Mouse (Mus musculus): Measurements from ENCODE around the gene Fnbp1.

Fnbp1 gene

DNA sequence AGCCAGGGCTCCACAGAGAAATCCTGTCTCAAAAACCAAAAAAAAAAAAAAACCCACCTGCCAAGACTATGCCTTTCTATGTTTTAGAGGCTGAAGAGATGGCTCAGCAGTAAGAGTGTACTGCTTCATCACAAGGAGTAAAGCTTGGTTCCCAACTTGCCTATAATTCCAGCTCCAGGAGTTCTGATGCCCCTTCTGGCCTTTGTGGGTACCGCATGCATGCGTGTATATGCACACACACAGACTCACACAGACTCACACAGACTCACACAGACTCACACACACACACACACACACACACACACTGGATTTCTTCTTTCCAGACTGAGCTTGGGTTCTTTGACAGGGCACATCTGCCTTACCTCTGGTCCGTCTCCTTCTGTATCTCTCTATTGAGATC, 101.8 kb downstream of the Fnbp1 start:
- no peak for DNase-seq (ENCODE audit: inconsistent age in 2 of 2, low spot score in 1 of 2)

DNA sequence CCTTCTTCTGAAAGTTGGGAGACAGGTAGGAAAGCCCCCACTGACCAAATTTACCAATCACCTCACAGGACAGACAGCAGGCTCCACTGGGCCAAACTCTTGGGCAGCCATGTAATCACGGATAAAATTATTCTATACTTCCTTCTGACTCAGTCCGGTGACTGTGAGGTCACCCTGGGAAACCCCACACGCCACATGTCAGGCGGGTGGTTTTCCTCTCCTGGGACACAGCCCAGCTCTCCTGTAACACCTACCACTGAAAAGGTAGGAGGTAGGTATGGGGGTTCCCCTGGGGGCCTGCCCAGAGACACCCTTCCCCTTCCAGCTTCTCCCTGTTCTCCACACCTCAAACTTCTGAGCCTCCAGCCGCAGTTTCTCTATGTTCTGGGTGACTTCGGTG, 105.0 kb downstream of the Fnbp1 start:
- DNase-seq (ENCODE audit: inconsistent age in 2 of 2, low spot score in 1 of 2): no peak

DNA sequence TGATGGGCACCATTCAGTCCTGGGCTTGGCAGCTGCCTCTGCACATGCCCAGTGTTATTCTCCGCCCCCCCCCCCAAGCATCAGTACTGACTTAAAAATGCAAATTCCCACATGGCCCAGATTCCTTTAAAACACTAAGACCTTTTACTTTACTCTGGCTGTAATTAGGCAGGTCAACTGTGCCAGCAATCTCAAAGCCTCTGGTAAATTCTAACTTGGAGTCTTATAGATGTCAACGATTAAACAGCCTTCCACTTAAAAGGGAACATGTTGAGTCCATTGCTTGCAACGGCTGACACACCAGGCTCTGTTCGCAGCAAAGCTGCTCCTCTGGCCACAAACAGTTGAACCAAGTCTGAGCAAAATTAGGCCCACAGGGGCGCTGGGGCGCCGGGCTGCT, 109.8 kb downstream of the Fnbp1 start:
- no peak for DNase-seq (ENCODE audit: inconsistent age in 2 of 2, low spot score in 1 of 2)

DNA sequence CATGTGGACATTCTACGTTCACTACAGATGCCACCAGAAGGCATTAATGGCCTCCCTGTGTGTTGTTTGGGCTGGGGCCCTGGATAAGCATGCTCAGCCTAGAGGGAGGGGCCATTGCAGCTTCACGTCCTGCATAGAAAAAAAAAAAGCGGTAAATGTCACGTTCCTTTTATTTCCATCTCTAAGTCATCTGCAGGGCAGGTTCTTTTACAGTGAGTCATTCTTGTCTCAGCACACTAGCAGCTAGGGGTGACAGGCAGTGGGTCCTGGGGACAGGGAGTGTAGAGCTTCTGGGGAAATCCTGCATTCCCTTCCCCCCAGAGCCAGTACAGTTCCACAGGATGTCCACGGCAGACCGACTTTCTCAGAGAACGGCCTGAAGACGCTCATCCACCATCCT, 115.2 kb downstream of the Fnbp1 start:
- DNase-seq (ENCODE audit: inconsistent age in 2 of 2, low spot score in 1 of 2): peak; percentile 63 to 75

DNA sequence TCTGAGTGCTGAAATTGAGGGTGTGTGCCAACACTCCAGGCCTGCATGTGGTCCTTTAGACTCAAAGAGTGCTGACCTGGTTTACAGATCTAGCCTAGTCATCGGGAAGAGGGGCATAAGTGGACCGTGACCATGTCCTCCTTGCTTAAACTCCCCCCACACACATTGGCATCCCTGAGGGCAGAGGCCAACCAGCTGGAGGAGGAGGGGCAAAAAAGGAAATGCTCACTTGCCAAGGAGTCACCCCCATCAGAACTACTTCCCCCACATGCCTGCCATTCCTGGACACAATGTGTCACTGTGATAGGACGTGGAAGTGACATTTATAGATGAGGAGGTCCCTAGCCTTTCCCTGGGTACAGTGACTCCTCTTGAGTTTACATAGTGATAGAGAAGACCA, 116.3 kb downstream of the Fnbp1 start:
- peak in 1 of 2 experiments; percentile 52 for DNase-seq (ENCODE audit: inconsistent age in 2 of 2, low spot score in 1 of 2)

DNA sequence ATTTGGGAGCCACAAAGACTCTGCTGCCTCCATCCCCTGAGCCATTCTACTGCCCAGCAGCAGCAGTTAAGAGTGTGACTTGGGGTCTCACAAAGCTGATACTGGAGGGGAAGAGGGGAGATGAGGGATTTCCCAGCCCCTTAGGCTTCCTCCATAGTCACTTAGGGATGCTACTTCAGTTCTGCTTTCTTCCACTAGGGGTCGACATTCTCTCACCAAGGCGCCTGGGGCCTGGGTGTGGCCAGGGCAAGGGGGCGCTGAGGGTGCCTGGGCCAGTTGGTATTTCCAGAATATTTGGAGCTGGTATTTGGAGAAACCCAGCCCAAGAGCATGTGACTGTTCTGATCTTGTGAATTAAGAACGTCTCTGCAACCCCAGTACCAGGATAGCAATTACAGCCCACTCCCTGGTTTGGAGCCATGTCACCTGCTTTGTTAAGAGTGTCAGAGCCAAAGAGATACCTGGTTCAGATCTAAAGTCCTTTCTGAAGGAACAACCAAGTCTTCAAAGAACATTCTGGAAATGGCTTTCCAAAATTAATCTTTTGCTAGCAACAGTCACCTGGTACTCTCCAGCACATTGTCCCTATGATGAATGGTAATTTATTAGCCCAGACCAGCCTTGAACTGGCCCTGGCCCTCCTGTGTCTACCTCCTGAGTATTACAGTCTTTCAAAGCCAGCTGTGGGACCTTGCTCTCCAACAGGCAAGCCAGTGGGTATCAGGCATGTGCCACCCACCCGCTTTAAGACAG, 117.0 kb downstream of the Fnbp1 start:
- DNase-seq (ENCODE audit: inconsistent age in 2 of 2, low spot score in 1 of 2): peak; percentile 57 to 92

DNA sequence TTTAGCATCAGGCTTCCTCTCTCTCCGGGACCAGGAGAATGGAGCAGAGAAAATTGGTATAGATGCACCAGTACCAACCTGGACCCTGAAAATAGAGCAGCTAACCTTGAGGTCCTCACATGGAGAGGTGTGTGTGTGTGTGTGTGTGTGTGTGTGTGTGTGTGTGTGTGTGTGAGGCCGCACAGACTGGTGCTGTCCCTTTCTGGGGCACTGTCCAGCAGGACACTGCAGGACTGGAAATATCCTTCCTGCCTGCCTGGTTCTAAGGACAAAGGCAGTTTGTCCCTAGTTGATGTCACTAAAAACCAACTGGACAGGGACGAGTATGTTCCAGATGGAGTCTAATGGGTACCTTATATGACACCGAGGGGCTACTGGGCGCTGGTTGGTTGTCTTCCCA, 117.9 kb downstream of the Fnbp1 start:
- no peak for DNase-seq (ENCODE audit: inconsistent age in 2 of 2, low spot score in 1 of 2)

DNA sequence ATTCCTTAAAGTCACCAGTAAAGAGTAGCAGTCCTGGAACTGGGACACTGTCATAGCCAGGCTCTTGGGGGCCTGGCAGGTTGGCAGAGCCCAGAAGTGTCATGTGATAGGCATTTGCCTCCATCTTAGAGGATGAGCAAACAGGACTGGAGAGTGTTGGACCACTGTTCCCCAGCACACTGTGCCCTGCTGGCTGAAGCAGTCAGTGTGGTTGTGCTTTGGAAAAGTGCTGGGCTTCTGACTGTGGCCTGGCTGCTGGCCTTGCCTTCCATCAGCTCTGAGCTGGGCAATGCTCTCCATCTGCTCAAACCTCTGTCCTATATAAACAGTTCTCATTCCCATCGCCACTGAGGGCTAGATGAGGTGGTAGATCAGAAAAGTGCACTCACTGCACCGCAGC, 121.6 kb downstream of the Fnbp1 start:
- no peak for DNase-seq (ENCODE audit: inconsistent age in 2 of 2, low spot score in 1 of 2)

DNA sequence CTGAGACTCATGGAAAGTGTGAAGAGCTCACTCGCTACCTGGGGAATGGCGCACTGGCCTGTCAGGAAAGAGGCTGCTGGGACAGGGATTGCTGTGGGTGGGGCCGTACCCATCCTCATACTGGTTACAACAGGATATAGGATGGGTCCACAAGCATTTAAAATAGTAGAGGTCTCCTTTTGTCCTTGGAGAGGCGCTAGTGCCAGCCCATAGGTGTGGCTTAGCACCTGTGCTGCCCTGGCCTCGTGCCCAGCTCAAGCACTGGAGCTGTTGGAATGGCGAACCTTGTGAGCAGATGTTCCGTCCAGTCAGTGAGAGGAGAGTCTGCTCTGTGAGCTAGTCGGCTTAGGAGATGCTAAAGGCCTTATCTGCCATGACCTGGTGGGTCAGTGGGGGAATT, 122.8 kb downstream of the Fnbp1 start:
- DNase-seq (ENCODE audit: inconsistent age in 2 of 2, low spot score in 1 of 2): no peak

DNA sequence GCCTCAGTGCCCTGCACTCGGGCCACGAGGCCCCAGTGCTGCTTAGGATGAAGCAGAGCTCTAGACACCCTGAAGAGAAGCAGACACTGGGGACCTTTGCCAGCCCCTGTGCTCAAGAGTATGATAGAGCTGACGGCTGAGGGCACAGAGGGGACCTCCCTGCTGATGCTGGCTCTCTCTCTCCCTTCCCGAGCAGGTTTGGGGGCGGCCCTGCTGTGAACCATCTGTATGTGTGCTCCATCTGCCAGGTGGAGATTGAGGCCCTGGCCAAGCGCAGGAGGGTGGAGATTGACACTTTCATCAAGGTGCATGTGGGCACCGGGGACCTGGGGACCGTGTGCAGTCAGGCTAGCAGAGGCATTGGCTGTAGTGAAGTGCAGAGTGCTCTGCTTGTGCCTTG, 123.3 kb downstream of the Fnbp1 start:
- no peak for DNase-seq (ENCODE audit: inconsistent age in 2 of 2, low spot score in 1 of 2)

DNA sequence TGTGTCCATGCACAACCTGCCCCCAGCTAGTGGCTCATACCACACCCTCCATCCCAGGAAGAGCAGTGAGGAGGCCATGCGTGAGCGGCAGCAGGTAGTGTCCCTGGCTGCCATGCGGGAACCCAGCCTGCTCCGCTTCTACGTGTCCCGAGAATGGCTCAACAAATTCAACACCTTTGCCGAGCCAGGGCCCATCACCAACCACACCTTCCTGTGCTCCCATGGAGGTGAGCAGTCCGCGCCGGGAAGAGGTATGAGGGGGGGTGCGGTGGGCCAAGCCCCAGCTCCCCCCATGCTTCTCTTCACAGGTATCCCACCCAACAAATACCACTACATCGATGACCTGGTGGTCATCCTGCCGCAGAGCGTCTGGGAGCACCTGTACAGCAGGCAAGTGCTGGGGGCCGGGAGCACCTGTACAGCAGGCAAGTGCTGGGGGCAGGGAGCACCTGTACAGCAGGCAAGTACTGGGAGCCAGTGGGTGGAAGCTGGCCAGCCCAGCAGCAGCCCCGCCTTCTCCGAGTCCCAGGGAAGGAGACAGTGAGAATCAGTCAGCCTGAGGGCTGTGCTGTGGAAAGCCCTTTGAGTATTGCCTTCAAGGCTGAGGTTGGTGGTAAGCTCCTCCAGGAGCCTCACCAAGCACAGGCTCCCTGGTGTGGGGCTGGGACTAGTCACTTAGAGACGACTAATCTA, 124.0 kb downstream of the Fnbp1 start:
- DNase-seq (ENCODE audit: inconsistent age in 2 of 2, low spot score in 1 of 2): no peak

DNA sequence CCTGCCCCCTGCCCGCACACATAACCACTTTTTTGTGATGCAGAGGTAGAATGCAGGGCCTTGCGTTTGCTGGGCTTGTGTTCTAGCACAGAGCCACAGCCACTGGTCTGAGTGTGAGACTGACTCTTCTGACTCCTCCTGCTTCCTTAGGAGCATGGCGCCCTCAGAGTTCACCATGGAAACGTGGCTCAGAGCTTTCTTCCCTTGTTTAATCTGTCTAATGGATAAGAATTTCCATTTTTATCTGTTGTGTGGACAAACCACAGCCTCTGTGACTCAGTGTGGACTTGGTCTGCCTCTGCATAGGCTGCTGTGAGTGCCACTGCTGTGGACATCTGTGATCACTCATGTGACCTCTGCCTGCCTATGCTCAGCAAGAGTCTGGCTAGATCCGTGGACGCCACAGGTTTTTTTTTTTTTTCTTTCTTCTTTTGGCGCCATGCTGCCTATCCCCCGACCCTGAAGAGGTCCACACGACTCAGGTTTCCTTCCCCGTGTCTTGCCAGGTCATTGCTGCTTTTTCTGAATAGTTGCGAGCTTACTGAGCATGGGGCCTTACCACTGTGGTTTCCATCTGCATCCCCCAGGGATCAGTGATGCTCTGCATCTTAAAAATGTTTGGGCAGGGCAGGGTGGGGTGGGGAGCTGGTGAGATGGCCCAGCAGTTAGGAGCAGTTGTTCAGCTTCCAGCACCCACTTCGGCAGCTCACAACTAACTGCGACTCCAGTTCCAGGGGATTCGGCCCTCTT, 128.3 kb downstream of the Fnbp1 start:
- DNase-seq (ENCODE audit: inconsistent age in 2 of 2, low spot score in 1 of 2): no peak

DNA sequence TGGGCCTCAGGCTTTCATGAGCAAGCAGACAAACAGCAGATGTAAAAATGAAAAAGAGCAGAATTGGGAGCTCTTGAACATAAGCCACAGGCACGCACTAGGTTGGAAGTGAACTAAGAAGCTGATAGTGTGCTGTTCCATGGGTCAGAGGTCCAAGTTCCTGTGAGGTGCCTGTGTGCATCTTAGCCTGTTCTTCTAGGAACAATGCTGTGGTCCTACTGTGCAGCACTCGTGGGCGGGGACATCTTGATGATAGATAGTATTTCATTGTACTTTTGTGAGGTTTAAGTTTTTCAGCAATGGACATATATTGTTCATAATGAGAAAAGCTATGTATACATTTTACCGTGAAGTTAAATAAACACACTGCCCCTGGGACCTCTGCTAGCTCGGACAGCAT, 134.6 kb downstream of the Fnbp1 start:
- no peak for DNase-seq (ENCODE audit: inconsistent age in 2 of 2, low spot score in 1 of 2)

DNA sequence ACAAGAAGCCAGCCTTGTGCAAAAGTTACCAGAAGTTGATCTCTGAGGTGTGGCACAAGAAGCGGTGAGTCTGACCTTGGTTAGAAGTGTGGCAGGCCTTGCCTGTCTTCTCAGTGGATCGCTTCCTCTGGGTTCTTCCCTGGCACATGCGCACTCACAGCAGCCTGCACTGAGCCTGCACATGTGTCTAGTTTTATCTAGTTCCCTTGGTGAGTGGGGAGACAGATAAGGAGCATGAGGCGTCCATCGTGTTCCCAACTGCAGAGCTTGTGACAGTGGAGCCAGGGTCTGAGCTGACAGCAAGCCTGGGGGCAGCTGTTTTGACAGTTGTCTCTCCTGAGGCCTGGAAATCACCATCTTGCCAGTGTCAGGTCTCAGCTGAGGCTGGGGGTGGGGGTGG, 135.4 kb downstream of the Fnbp1 start:
- DNase-seq (ENCODE audit: inconsistent age in 2 of 2, low spot score in 1 of 2): peak in 1 of 2 experiments; percentile 75

DNA sequence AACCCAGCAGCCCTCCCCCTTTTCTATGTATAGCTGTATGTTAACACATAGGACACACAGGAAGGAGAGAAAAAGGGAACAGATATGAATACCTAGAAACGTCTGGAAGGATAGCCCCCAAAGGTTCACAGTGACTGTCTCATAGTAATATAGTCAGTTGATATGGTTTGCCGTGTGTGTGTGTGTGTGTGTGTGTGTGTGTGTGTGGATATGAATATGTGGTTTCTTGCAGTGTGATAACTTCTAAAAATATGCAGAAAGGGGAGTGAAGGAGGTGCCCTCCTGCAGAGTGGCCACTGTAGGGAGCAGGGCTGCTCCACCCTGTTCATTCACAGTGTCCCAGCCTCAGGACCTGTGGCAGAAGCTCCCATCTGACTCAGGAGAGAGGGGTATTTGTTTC, 136.4 kb downstream of the Fnbp1 start:
- no peak for DNase-seq (ENCODE audit: inconsistent age in 2 of 2, low spot score in 1 of 2)

DNA sequence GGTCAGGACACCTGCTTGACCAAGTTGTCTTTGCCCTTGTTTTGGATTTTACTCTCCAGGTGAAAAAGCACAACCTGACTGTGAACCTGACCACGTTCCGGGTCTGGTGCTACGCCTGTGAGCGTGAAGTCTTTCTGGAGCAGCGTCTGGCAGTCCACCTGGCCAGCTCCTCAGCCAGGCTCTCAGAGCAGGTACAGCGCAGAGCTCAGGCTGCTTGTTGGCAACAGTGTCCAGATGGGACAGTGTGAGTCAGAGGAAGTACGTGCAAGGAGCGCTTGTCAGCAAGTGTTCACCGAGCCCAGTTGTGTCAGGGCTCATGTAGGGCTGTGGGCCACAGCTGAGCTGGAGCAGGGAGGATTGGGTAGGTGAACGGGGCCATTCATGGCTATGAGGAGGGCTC, 139.0 kb downstream of the Fnbp1 start:
- no peak for DNase-seq (ENCODE audit: inconsistent age in 2 of 2, low spot score in 1 of 2)

DNA sequence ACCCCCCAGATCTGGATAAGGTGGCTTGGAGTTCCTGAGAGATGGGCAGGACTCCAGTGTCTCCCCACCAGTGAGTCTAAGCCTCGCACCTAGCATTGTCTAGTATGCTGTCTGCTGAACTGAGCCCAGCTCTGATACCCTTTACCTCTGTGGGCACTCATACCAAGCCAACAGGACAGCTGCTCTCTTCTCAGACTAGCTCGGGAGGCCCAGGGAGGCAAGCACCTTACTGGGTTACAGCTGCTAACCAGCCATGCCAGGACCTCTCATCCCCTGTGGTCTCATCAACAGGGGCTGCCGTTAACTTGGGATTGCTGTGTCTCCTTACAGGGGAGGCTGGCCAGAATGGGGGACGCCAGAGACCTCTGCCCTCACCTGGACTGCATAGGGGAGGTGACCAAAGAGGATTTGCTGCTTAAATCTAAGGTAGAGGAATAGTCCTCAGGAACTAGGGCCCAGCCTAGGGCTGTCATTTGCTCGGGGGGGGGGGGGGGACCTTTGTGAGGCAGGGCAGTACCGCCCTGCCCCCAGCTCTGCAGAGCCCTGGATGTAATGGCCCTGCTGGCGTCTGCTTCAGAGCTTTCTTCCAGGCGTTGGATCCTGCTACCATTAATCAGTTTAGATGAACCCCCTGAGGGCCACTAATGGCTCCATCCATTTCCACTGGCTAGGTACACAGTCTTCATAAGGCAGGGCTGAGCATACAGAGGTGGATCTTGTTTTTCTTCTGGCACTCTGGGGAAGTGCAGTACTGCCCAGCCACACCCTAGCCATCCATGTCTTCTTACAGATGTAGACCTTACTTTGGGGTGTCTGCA, 143.2 kb downstream of the Fnbp1 start:
- DNase-seq (ENCODE audit: inconsistent age in 2 of 2, low spot score in 1 of 2): no peak

DNA sequence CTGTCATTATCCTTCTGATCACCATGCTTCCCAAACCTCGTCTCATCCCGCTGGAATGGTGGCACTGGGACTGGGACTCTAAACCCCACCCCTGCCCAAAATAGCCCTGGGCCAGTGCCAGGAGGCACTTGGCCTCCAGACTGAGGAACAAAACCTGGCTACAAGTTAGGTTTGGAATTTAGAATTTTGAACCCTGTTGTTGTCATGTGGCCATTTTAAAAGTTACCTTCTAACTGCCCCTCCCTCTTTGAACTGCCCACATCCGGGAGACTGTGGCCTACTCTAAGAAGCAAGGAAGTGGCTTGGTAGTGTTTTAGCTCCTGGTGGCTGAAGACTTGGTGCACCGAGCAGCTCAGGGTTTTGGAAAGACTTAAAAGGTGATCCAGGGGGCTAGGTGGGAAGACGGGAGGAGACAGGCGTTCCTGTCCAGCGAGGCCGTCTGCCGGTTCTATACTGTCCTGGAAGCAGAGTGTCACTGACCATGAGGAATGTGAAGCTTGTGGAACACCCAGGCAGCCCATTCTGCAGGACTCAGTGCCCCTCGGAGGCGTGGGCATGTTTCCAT, 146.3 kb downstream of the Fnbp1 start:
- DNase-seq (ENCODE audit: inconsistent age in 2 of 2, low spot score in 1 of 2): peak; percentile 39 to 69

DNA sequence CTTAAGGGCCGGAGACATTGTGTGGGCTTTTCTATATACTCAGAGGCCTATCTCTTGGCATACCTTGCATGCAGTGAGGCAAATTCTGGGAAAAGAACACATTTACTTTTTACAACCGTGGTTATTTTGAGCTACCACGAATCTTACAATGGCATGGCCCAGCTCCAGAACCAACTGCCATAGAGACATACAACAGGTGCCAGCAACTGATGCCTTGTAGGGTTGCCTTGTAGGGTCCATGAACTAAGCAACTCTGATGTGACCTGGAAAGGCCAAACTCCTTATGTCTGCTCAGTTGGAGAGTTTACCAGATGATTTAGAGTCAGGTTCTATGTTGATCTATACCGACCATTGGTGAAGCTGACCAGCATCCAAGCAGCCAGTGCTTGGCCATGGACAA, 147.0 kb downstream of the Fnbp1 start:
- no peak for DNase-seq (ENCODE audit: inconsistent age in 2 of 2, low spot score in 1 of 2)

DNA sequence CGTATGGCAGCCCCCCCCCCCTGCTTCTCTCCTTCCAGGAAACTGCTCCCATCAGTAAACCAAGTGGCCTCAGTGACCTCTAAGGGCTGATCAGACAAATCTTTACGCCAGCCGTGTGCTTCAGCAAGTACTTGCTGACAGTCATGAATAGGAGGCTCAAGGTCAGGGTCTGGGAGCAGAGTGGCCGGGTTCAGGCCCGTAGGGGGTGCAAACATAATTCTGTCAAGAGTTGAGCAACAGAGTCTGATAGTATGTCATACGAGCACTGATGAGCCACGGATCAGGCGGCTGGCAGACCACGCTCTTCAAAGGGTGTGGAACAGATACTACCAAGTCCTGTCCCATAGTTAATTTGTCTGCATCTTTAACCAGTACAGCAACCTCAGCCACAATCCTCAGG, 151.6 kb downstream of the Fnbp1 start:
- DNase-seq (ENCODE audit: inconsistent age in 2 of 2, low spot score in 1 of 2): peak; percentile 78 to 85

Data from adrenal gland, adult (tissue).